Mouse (Mus musculus) skeletal muscle tissue, postnatal 0 days (tissue): ENCODE measurements around the gene Ube2t. TPM values are rescaled to one million over a fixed set of nuclear protein-coding genes. Genes with fewer than 3 reads are reported as not detected.

Source experiments
- polyA plus RNA-seq: library from polyadenylated mRNA; unstranded; fragments of >200 nt; fragmentation: Nextera tagmentation; extraction: Ambion mirVana; gene quantifications from 2 replicates; pipeline ENCODE4 v1.2.1, GENCODE M21; 2015

Ube2t gene
- polyA plus RNA-seq: 14.1 and 15.3 TPM in 2 replicates

DNA sequence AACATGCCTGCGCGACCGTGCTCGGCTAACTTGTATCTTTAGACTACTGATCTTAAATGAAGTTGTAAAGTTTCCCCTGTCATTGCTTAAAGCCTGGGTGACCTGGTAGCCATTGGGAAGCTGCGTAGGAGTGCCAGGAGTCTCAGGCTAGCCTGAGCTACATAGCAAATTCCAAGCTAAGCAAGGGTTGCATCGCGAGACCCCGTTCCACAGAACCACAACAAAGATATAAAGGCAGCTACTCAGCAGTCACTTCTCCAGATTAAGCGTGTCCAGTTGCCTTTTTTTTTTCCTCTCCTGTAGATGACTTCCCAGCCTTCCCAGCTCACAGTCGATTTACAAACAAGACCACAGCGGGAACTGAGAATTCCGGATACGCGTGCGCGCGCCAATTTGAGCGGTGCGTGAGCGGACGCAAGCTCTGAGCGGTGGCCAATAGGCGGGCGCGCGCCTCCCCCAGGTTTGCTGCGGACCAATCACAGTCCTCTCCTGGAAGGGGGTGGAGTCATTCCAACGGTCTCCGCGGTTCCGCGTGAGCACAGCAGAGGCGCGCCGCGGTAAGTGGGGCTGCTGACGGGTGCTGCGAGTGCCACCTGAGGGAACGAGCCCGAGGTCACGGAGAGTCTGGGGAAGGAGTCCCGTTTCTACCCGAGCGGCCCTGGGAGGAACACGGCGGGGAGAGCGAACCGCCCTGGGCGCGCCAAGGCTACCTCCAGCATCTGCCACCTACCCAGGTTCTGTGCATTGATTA is at the start of gene Ube2t:
Gene Ube2t (plus strand): TSS at position 513 of the 751 bp plus-strand sequence.

DNA sequence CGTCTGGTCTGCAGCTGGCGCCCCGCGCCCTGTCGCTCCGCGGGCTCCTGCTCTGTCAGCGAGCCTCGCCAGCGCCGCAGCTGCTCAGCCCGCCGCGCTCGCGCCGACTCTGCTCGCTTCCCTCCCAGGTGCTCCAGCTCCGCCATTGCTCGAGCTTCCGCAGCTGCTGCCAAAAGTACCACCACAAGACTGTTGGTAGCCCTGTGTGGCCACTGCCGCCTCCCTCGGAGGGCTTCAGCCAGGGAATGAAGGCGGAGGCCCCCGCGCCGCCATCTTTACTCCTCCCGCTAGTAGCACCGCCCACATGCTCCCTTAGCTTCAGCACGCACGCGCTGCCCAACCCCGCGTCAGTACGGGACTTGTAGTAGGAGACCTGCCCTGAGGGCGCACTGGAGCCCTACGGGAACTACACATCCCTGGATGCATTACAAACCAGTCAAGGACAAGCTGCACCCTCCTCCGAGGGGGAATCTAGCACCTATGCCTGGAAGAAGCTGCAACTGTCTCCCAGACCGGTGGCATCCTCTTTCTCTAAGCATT is 6.7 kb upstream of the Ube2t start, which contains the start of gene Ppp1r12b:
Gene Ppp1r12b (minus strand): TSS at position 306 of the 540 bp plus-strand sequence.

Other genes starting within 250 kb of the Ube2t start
- gene Ppp1r12b, start 6.6 kb upstream of the Ube2t start, polyA plus RNA-seq: 28.6 and 35.6 TPM in 2 replicates
- 0.24 and 0.88 TPM in 2 replicates for gene Lgr6, start 142.7 kb downstream of the Ube2t start, polyA plus RNA-seq
- 0.91 and 1.4 TPM in 2 replicates for gene Ptpn7, start 170.1 kb downstream of the Ube2t start, polyA plus RNA-seq
- gene Arl8a, start 184.3 kb downstream of the Ube2t start, polyA plus RNA-seq: 35.1 and 38.0 TPM in 2 replicates
- gene Gpr37l1, start 205.1 kb downstream of the Ube2t start, polyA plus RNA-seq: 0.59 and 0.60 TPM in 2 replicates